Mouse (Mus musculus) CH12.LX (cell line): ENCODE measurements at regions not wholly inside any gene's neighbourhood (a gene's known extent, or its start where the extent isn't known, plus 50 kb on each side); places are given as distances from the start of the nearest gene placed in this dataset.

Experiments
- DNase-seq: peaks from one replicate; pipeline ENCODE4 v3.0.0-alpha.2; 2013; ENCODE audit errors: extremely low read depth
- H3K27ac ChIP-seq: 2 replicates; pipeline ENCODE4 v1.5.1; 2012; ENCODE audit warnings: low read depth, mild to moderate bottlenecking, control low read depth, moderate library complexity; ENCODE audit not compliant: insufficient read depth
- H3K27me3 ChIP-seq: replicated peaks from 2 replicates; pipeline ENCODE3; 2012; ENCODE audit warnings: inconsistent platforms
- H3K36me3 ChIP-seq, 2 experiments: replicated peaks in 1 of 2; 2 replicates each; pipeline versions ENCODE3 to v1.6.1; 2012; ENCODE audit warnings: inconsistent platforms in 1 of 2, low read length in 1 of 2, mild to moderate bottlenecking in 1 of 2, mixed read lengths in 1 of 2, moderate library complexity in 1 of 2; ENCODE audit not compliant: control insufficient read depth in 1 of 2, insufficient read depth in 1 of 2
- H3K4me1 ChIP-seq, 2 experiments: 2 replicates each; pipeline ENCODE4 v1.6.1; 2012; ENCODE audit warnings: inconsistent platforms in 1 of 2, moderate library complexity in 1 of 2; ENCODE audit not compliant: insufficient read depth in 2 of 2, control insufficient read depth in 1 of 2
- H3K4me2 ChIP-seq: 2 replicates; pipeline ENCODE4 v1.6.1; 2012; ENCODE audit warnings: low read depth, mild to moderate bottlenecking, control low read depth; ENCODE audit not compliant: poor library complexity, insufficient read depth, severe bottlenecking
- H3K4me3 ChIP-seq, 3 experiments: fragments of 150-350 bp in 1 of 3; sonication (generic) in 1 of 3; replicated peaks in 1 of 3; 2 replicates each; pipeline versions ENCODE3 to v1.5.1; 2011 to 2012; ENCODE audit warnings: low read depth in 2 of 3, low read length in 2 of 3, mild to moderate bottlenecking in 2 of 3, moderate library complexity in 2 of 3, control low read depth in 1 of 3, improper control_type of control experiment in 1 of 3, inconsistent platforms in 1 of 3, mixed read lengths in 1 of 3; ENCODE audit not compliant: poor library complexity in 1 of 3
- H3K79me2 ChIP-seq: replicated peaks from 2 replicates; pipeline ENCODE4 v1.6.1; 2012; ENCODE audit warnings: mild to moderate bottlenecking, moderate library complexity; ENCODE audit not compliant: control insufficient read depth, poor library complexity, insufficient read depth, severe bottlenecking; ENCODE audit errors: extremely low read depth
- H3K9ac ChIP-seq: 2 replicates; pipeline ENCODE4 v1.6.1; 2012; ENCODE audit warnings: low read depth, mild to moderate bottlenecking, control low read depth, moderate library complexity; ENCODE audit not compliant: insufficient read depth
- H3K9me3 ChIP-seq: replicated peaks from 2 replicates; pipeline ENCODE3; 2012; ENCODE audit warnings: low read length, inconsistent platforms, mixed read lengths
- CHD1 ChIP-seq: IDR thresholded peaks from 2 replicates; pipeline ENCODE4 v1.6.1; 2012; ENCODE audit warnings: low read depth, low read length, improper control_type of control experiment, inconsistent platforms
- CTCF ChIP-seq, 2 experiments: IDR thresholded peaks in 1 of 2; conservative IDR thresholded peaks in 1 of 2; 2 replicates each; pipeline ENCODE4 v1.5.1; 2011 to 2012; ENCODE audit warnings: low read depth in 2 of 2, low read length in 2 of 2, improper control_type of control experiment in 1 of 2, inconsistent platforms in 1 of 2, mild to moderate bottlenecking in 1 of 2, moderate library complexity in 1 of 2
- E2F4 ChIP-seq: IDR thresholded peaks from 2 replicates; pipeline ENCODE4 v1.6.1; 2011; ENCODE audit warnings: low read depth, low read length, improper control_type of control experiment; ENCODE audit not compliant: insufficient replicate concordance
- EP300 ChIP-seq: IDR thresholded peaks from 2 replicates; pipeline ENCODE4 v1.6.1; 2011; ENCODE audit warnings: low read length, improper control_type of control experiment
- IRF4 ChIP-seq: IDR thresholded peaks from 2 replicates; pipeline ENCODE4 v1.6.1; 2014; ENCODE audit warnings: low read depth, mild to moderate bottlenecking, inconsistent platforms, low read length, improper control_type of control experiment
- JUND ChIP-seq: conservative IDR thresholded peaks from 2 replicates; pipeline ENCODE4 v1.6.1; 2011; ENCODE audit warnings: low read depth, low read length, improper control_type of control experiment
- KAT2A ChIP-seq: IDR thresholded peaks from 2 replicates; pipeline ENCODE4 v1.6.1; 2012; ENCODE audit warnings: low read length, improper control_type of control experiment, inconsistent platforms; ENCODE audit not compliant: insufficient replicate concordance
- MAX ChIP-seq: IDR thresholded peaks from 2 replicates; pipeline ENCODE4 v1.6.1; 2011; ENCODE audit warnings: low read length, improper control_type of control experiment
- RAD21 ChIP-seq: IDR thresholded peaks from 2 replicates; pipeline ENCODE4 v1.6.1; 2011; ENCODE audit warnings: low read depth, mild to moderate bottlenecking, low read length, improper control_type of control experiment, moderate library complexity
- SIN3A ChIP-seq: IDR thresholded peaks from 2 replicates; pipeline ENCODE4 v1.6.1; 2012; ENCODE audit warnings: low read length, improper control_type of control experiment, inconsistent platforms
- SMC3 ChIP-seq: IDR thresholded peaks from 2 replicates; pipeline ENCODE4 v1.6.1; 2011; ENCODE audit warnings: low read depth, low read length, improper control_type of control experiment
- TCF12 ChIP-seq: IDR thresholded peaks from 2 replicates; pipeline ENCODE4 v1.6.1; 2014; ENCODE audit warnings: low read depth, mild to moderate bottlenecking, inconsistent platforms, low read length, improper control_type of control experiment
- UBTF ChIP-seq: IDR thresholded peaks from 2 replicates; pipeline ENCODE4 v1.6.1; 2012; ENCODE audit warnings: low read depth, mild to moderate bottlenecking, inconsistent platforms, low read length, improper control_type of control experiment, moderate library complexity
- USF1 ChIP-seq: IDR thresholded peaks from 2 replicates; pipeline ENCODE4 v1.6.1; 2014; ENCODE audit warnings: low read depth, mild to moderate bottlenecking, inconsistent platforms, low read length, improper control_type of control experiment
- ZC3H11A ChIP-seq: IDR thresholded peaks from 2 replicates; pipeline ENCODE4 v1.6.1; 2012; ENCODE audit warnings: low read depth, mild to moderate bottlenecking, inconsistent platforms, low read length, improper control_type of control experiment
- ZKSCAN1 ChIP-seq: IDR thresholded peaks from 2 replicates; pipeline ENCODE4 v1.6.1; 2012; ENCODE audit warnings: low read depth, inconsistent platforms, low read length, improper control_type of control experiment, borderline replicate concordance
- ZMIZ1 ChIP-seq: IDR thresholded peaks from 2 replicates; pipeline ENCODE4 v1.6.1; 2012; ENCODE audit warnings: low read depth, mild to moderate bottlenecking, inconsistent platforms, low read length, improper control_type of control experiment
- dilution Hi-C: fragments of 300-500 bp; cut with MboI; formaldehyde crosslinking; loops from 2 replicates; pipeline ENCODE4 v1.14.3; 2020; ENCODE audit warnings: low sequenced_read_pairs; ENCODE audit not compliant: extremely low pct_unique_long_range_greater_than_20kb, extremely low pct_ligation_motif_present
- in situ Hi-C: fragments of 300-500 bp; cut with MboI; formaldehyde crosslinking; loops from 3 replicates; pipeline ENCODE4 v1.14.3; 2019; ENCODE audit warnings: low sequenced_read_pairs, low pct_ligation_motif_present, low pct_unique_long_range_greater_than_20kb, mixed read lengths

DNA sequence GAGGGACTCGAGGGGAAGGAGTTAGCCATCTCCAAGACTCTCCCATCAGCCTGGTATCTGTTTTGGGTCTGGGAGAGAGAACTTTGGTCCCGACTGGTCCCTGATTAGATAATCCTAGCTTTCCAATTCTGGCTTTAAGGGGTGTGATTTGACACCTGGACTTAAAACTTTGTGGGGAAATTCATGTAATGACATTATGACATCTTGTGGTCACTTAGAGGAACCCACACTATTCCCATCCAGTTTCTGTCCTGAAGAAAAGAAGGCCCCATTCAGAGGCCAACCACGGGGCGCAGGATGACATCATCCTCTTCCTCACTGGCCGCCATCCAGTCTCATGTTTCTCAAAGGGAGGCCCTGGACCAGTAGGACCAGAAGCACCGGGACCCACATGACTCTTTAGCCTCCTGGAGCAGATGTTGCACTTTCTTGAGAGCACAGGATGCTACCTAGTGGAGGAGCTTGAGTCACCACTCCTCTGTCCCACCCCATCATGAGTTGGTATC, 136.5 kb downstream of the Rybp start:
- no peak overlapping the region for H3K4me3 ChIP-seq
- DNase-seq, result peak; percentile 23
- H3K9ac ChIP-seq, result no peak overlapping the region
- no peak overlapping the region for H3K4me2 ChIP-seq
- H3K79me2 ChIP-seq, result no peaks in the 10 kb centered on the region
- H3K36me3 ChIP-seq, result no peaks in the 10 kb centered on the region
- no peaks in the 10 kb centered on the region for H3K9me3 ChIP-seq
- H3K27ac ChIP-seq, result no peak overlapping the region
- H3K27me3 ChIP-seq, result no peaks in the 10 kb centered on the region
- TF ChIP-seq RAD21 (peak; percentile 61), EP300 (peak; percentile 32; the same call in 1 of the 2 replicates), CTCF (conservative IDR thresholded peaks at IDR 0.05 in 1 of 2, IDR thresholded peaks at IDR 0.05 in 1 of 2; ENCODE audit: low read depth in 2 of 2, low read length in 2 of 2) (peak in 1 of 2 experiments; percentile 54; a peak in 2 of 4 replicates), SIN3A (no peak), ZC3H11A (peak; percentile 13; the same call in 1 of the 2 replicates), SMC3 (peak; percentile 45), IRF4 (0 out of 2 replicates have a peak, but pooled peaks have one; percentile 18), ZKSCAN1 (no peak)
- in situ Hi-C loops (no loop called here), dilution Hi-C loops (no loop called here)
- H3K4me1 ChIP-seq, result peaks cover 13 to 60% of the 10 kb centered on the region in 2 experiments

- no peaks in the 10 kb centered on the region for H3K36me3 ChIP-seq
- H3K9ac ChIP-seq, result no peak overlapping the region
- no peak for DNase-seq
- dilution Hi-C loops, result no loop called here
- in situ Hi-C loops, result no loop called here
- H3K4me1 ChIP-seq, result peaks cover 19 to 67% of the 10 kb centered on the region in 2 experiments
- no peaks in the 10 kb centered on the region for H3K27me3 ChIP-seq
- no peak overlapping the region for H3K4me2 ChIP-seq
- no peaks in the 10 kb centered on the region for H3K79me2 ChIP-seq
- TF ChIP-seq USF1 (no peak), ZMIZ1 (no peak), E2F4 (no peak)
- no peak overlapping the region for H3K27ac ChIP-seq
- H3K9me3 ChIP-seq, result no peaks in the 10 kb centered on the region
- no peak overlapping the region for H3K4me3 ChIP-seq
Observed at GRCm38 (mm10) chr6:100149458-100149852, 137.8 kb downstream of the Rybp start.

- Histone ChIP-seq H3K36me3 (no peaks in the 10 kb centered on the region), H3K79me2 (no peaks in the 10 kb centered on the region), H3K27me3 (no peaks in the 10 kb centered on the region), H3K27ac (no peak overlapping the region), H3K9me3 (no peaks in the 10 kb centered on the region), H3K4me3 (no peak overlapping the region), H3K4me2 (no peak overlapping the region), H3K9ac (no peak overlapping the region), H3K4me1 (peaks cover 23 to 73% of the 10 kb centered on the region in 2 experiments)
- in situ Hi-C loops, result no loop called here
- dilution Hi-C loops, result no loop called here
- TF ChIP-seq CHD1 (no peak), MAX (no peak), KAT2A (no peak), JUND (no peak), USF1 (no peak), UBTF (no peak), TCF12 (no peak)
- DNase-seq, result no peak
Observed at GRCm38 (mm10) chr6:100148751-100149457, 138.4 kb downstream of the Rybp start.
